Mouse (Mus musculus): ENCODE results near the gene Olfr1014. TPM values are rescaled to one million over a fixed set of nuclear protein-coding genes. Genes with fewer than 3 reads are reported as not detected.

Olfr1014 gene
- not detected for polyA plus RNA-seq (2014; fragmentation: Illumina TruSeq; extraction: RNeasy Lipid Tissue Mini Kit (QIAGEN cat#74804); ENCODE audit: low read depth, low replicate concordance)

GRCm38 (mm10) chr2:85772413-85772812, at the start of gene Olfr1014:
Olfr1014 (plus strand) TSS chr2:85772713.

GRCm38 (mm10) chr2:85762666-85763065, 9.8 kb upstream of the Olfr1014 start, which contains the start of gene Olfr1012:
Olfr1012 (minus strand) TSS chr2:85762766.

DNA sequence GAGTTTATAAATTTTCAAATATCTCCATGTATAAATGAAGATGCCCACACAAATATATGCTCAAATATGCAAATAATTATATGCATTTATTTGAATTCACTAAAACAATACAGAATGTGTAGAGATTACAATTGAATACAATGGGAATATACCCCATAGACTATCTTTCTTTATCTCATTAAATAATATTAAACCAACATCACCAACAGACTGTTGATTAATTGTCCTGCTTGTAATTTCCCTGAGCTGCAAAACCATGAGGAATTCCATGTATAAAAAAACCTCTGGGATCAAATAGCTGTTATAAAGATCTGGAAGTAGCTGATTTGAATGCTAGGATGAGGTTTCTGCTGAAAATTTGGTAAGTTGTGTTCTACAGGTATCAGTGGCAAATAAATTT, 5.7 kb upstream of the Olfr1014 start, which contains the start of gene Olfr1013:
Gene Olfr1013 (plus strand): TSS at position 301 of the 400 bp plus-strand sequence.

GRCm38 (mm10) chr2:85781717-85782116, 9.2 kb downstream of the Olfr1014 start, which contains the start of gene Olfr1015:
Olfr1015 (plus strand) TSS chr2:85782017.

DNA sequence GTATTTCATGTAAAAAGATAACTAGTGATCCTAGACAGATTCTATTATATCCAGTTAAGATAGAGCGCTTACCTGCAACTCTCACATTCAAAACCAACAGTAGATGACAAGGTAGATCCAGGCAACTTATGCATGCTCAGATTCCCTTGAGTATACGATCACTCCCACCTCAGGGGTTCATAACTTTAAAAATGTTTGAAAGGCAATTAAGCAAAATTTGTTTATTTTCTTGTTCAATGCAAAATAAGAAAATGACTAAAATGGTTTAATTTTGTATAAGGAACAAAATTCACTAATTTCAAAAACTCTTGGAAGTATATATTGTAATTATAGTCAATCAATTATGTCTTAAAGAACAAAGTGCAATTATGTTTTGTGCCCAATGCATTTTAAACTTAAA, 29.9 kb downstream of the Olfr1014 start, which contains the start of gene Olfr1016:
Gene Olfr1016 (minus strand): TSS at position 101 of the 400 bp plus-strand sequence.

DNA sequence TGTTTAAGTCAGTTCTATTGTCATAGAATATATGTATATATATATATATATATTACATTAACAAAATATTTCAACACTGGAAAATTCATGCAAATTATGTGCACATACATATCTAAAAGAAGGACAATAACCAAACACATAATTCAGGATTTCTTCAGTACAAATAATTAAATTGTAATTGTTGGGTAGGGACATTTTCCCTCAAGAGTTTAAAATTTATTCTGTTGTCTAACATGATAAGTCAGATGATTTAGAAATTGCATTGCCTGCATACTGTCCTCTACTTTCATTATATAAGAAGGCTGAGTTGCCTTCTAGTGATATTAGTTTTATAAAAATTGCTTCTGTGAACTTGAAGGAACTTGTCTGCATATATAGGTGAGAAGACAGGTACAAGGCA, 45.7 kb downstream of the Olfr1014 start, which contains the start of gene Olfr1018:
Gene Olfr1018 (plus strand): TSS at position 301 of the 400 bp plus-strand sequence.

Other genes starting within 250 kb of the Olfr1014 start
- not detected for gene Olfr996, start 193.5 kb upstream of the Olfr1014 start, polyA plus RNA-seq (2014; fragmentation: Illumina TruSeq; extraction: RNeasy Lipid Tissue Mini Kit (QIAGEN cat#74804); ENCODE audit: low read depth, low replicate concordance)
- not detected for gene Olfr998, start 183.8 kb upstream of the Olfr1014 start, polyA plus RNA-seq (2014; fragmentation: Illumina TruSeq; extraction: RNeasy Lipid Tissue Mini Kit (QIAGEN cat#74804); ENCODE audit: low read depth, low replicate concordance)
- not detected for gene Olfr1000, start 160.8 kb upstream of the Olfr1014 start, polyA plus RNA-seq (2014; fragmentation: Illumina TruSeq; extraction: RNeasy Lipid Tissue Mini Kit (QIAGEN cat#74804); ENCODE audit: low read depth, low replicate concordance)
- gene Olfr1002, start 122.0 kb upstream of the Olfr1014 start, polyA plus RNA-seq (2014; fragmentation: Illumina TruSeq; extraction: RNeasy Lipid Tissue Mini Kit (QIAGEN cat#74804); ENCODE audit: low read depth, low replicate concordance), result not detected
- gene Olfr154, start 108.3 kb upstream of the Olfr1014 start, polyA plus RNA-seq (2014; fragmentation: Illumina TruSeq; extraction: RNeasy Lipid Tissue Mini Kit (QIAGEN cat#74804); ENCODE audit: low read depth, low replicate concordance), result not detected
- not detected for gene Olfr1006, start 93.9 kb upstream of the Olfr1014 start, polyA plus RNA-seq (2014; fragmentation: Illumina TruSeq; extraction: RNeasy Lipid Tissue Mini Kit (QIAGEN cat#74804); ENCODE audit: low read depth, low replicate concordance)
- gene Olfr1008, start 83.3 kb upstream of the Olfr1014 start, polyA plus RNA-seq (2014; fragmentation: Illumina TruSeq; extraction: RNeasy Lipid Tissue Mini Kit (QIAGEN cat#74804); ENCODE audit: low read depth, low replicate concordance), result not detected
- gene Olfr1009, start 57.3 kb upstream of the Olfr1014 start, polyA plus RNA-seq (2014; fragmentation: Illumina TruSeq; extraction: RNeasy Lipid Tissue Mini Kit (QIAGEN cat#74804); ENCODE audit: low read depth, low replicate concordance), result not detected
- gene Olfr1012, start 9.9 kb upstream of the Olfr1014 start, polyA plus RNA-seq (2014; fragmentation: Illumina TruSeq; extraction: RNeasy Lipid Tissue Mini Kit (QIAGEN cat#74804); ENCODE audit: low read depth, low replicate concordance), result not detected
- gene Olfr1013, start 5.6 kb upstream of the Olfr1014 start, polyA plus RNA-seq (2014; fragmentation: Illumina TruSeq; extraction: RNeasy Lipid Tissue Mini Kit (QIAGEN cat#74804); ENCODE audit: low read depth, low replicate concordance), result not detected
- gene Olfr1015, start 9.3 kb downstream of the Olfr1014 start, polyA plus RNA-seq (2014; fragmentation: Illumina TruSeq; extraction: RNeasy Lipid Tissue Mini Kit (QIAGEN cat#74804); ENCODE audit: low read depth, low replicate concordance), result not detected
- not detected for gene Olfr1016, start 29.8 kb downstream of the Olfr1014 start, polyA plus RNA-seq (2014; fragmentation: Illumina TruSeq; extraction: RNeasy Lipid Tissue Mini Kit (QIAGEN cat#74804); ENCODE audit: low read depth, low replicate concordance)
- gene Olfr1018, start 45.8 kb downstream of the Olfr1014 start, polyA plus RNA-seq (2014; fragmentation: Illumina TruSeq; extraction: RNeasy Lipid Tissue Mini Kit (QIAGEN cat#74804); ENCODE audit: low read depth, low replicate concordance), result not detected
- not detected for gene Olfr1019, start 72.8 kb downstream of the Olfr1014 start, polyA plus RNA-seq (2014; fragmentation: Illumina TruSeq; extraction: RNeasy Lipid Tissue Mini Kit (QIAGEN cat#74804); ENCODE audit: low read depth, low replicate concordance)
- not detected for gene Olfr1020, start 74.3 kb downstream of the Olfr1014 start, polyA plus RNA-seq (2014; fragmentation: Illumina TruSeq; extraction: RNeasy Lipid Tissue Mini Kit (QIAGEN cat#74804); ENCODE audit: low read depth, low replicate concordance)
- gene Olfr1022, start 95.9 kb downstream of the Olfr1014 start, polyA plus RNA-seq (2014; fragmentation: Illumina TruSeq; extraction: RNeasy Lipid Tissue Mini Kit (QIAGEN cat#74804); ENCODE audit: low read depth, low replicate concordance), result not detected
- not detected for gene Olfr1023, start 112.9 kb downstream of the Olfr1014 start, polyA plus RNA-seq (2014; fragmentation: Illumina TruSeq; extraction: RNeasy Lipid Tissue Mini Kit (QIAGEN cat#74804); ENCODE audit: low read depth, low replicate concordance)
- not detected for gene Olfr1024, start 132.3 kb downstream of the Olfr1014 start, polyA plus RNA-seq (2014; fragmentation: Illumina TruSeq; extraction: RNeasy Lipid Tissue Mini Kit (QIAGEN cat#74804); ENCODE audit: low read depth, low replicate concordance)
- gene Olfr1025-ps1, start 142.5 kb downstream of the Olfr1014 start, polyA plus RNA-seq (2014; fragmentation: Illumina TruSeq; extraction: RNeasy Lipid Tissue Mini Kit (QIAGEN cat#74804); ENCODE audit: low read depth, low replicate concordance), result not detected
- gene Olfr1026, start 148.8 kb downstream of the Olfr1014 start, polyA plus RNA-seq (2014; fragmentation: Illumina TruSeq; extraction: RNeasy Lipid Tissue Mini Kit (QIAGEN cat#74804); ENCODE audit: low read depth, low replicate concordance), result not detected
- not detected for gene Olfr1028, start 177.7 kb downstream of the Olfr1014 start, polyA plus RNA-seq (2014; fragmentation: Illumina TruSeq; extraction: RNeasy Lipid Tissue Mini Kit (QIAGEN cat#74804); ENCODE audit: low read depth, low replicate concordance)
- not detected for gene Olfr1029, start 201.2 kb downstream of the Olfr1014 start, polyA plus RNA-seq (2014; fragmentation: Illumina TruSeq; extraction: RNeasy Lipid Tissue Mini Kit (QIAGEN cat#74804); ENCODE audit: low read depth, low replicate concordance)
- not detected for gene Olfr1030, start 206.6 kb downstream of the Olfr1014 start, polyA plus RNA-seq (2014; fragmentation: Illumina TruSeq; extraction: RNeasy Lipid Tissue Mini Kit (QIAGEN cat#74804); ENCODE audit: low read depth, low replicate concordance)
- not detected for gene Olfr1031, start 217.6 kb downstream of the Olfr1014 start, polyA plus RNA-seq (2014; fragmentation: Illumina TruSeq; extraction: RNeasy Lipid Tissue Mini Kit (QIAGEN cat#74804); ENCODE audit: low read depth, low replicate concordance)
- not detected for gene Olfr1032, start 232.8 kb downstream of the Olfr1014 start, polyA plus RNA-seq (2014; fragmentation: Illumina TruSeq; extraction: RNeasy Lipid Tissue Mini Kit (QIAGEN cat#74804); ENCODE audit: low read depth, low replicate concordance)
- 4.8 TPM for gene Olfr1033, start 247.9 kb downstream of the Olfr1014 start, polyA plus RNA-seq (2014; fragmentation: Illumina TruSeq; extraction: RNeasy Lipid Tissue Mini Kit (QIAGEN cat#74804); ENCODE audit: low read depth, low replicate concordance)

Measured in heart, adult 10 weeks (tissue).